In the genomic region with DNA sequence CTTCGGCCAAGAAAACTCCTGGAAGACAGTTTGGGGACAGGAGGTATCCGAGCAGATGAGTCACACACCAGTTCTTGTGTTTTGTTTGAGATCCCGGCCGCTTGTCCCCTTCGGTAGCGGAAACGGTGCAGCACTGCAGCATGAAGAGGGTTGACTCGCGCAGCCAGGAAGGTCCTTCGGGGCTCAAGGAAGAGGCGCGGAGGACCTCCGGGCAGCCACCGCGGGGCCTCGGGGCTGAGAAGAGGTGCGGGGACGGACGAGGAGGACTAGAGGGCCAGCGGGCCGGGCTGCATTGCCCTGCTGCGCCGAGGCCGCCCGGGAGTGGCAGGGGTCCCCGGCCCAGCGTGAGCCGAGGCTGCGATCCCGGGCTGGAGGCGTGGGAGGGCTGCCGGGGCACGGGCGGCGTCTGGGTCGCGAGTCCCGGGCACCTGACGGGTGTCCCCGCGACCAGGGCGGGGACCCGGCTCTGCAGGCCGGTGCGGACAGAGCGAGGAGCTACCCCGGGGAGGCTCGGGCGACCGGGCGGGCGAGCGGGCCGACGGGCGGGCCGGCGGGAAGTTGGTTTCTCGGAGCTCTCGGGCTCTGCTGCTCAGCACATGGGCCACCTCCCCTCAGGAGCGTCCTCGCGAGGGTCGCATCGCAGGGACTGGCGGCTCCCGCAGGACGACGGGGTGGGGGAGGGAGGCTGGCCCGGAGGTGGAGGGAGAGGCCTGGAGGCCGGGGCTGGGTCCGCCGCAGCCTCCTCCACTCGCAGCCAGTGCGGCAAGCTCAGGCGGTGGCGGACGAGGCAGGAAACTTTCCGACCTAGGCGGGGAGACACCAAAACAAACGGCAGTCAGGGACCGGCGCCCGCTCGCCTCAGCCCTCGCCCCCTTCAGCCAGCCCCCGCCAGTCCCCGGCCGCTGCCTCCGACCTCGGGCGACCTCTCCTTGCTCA, we compare ENCODE assay signal across 8 mouse cellular contexts. TPM values are rescaled to one million over a fixed set of nuclear protein-coding genes. Genes with fewer than 3 reads are reported as not detected.
DNase-seq lines count a peak whose midpoint lies in the region; ATAC-seq and TF ChIP-seq lines count a peak whose summit lies in the region.

No protein-coding gene starts in this region.

- H3K27me3 ChIP-seq in cerebellum, adult 2 months (ENCODE audit: control insufficient read depth, insufficient read depth, low read length), result no peaks in the 10 kb centered on the region
- no peaks in the 10 kb centered on the region for H3K27me3 ChIP-seq in hindbrain, embryonic 15.5 days
- H3K27me3 ChIP-seq in limb, embryonic 11.5 days (ENCODE audit: control insufficient read depth, insufficient read depth, low read length), result no peaks in the 10 kb centered on the region
- H3K27me3 ChIP-seq in midbrain, embryonic 11.5 days (ENCODE audit: control insufficient read depth, insufficient read depth, low read length), result no peaks in the 10 kb centered on the region
- no peaks in the 10 kb centered on the region for H3K27me3 ChIP-seq in stomach, postnatal 0 days (ENCODE audit: control insufficient read depth, insufficient read depth, low read length)

- H3K27ac ChIP-seq in cerebellum, adult 2 months (ENCODE audit: insufficient read depth, low read length), result peak overlapping the region; percentile 73
- H3K27ac ChIP-seq in hindbrain, embryonic 15.5 days (replicated peaks), result peak overlapping the region; percentile 87
- H3K27ac ChIP-seq in limb, embryonic 11.5 days (replicated peaks; ENCODE audit: low read depth, low read length), result peak overlapping the region; percentile 53
- peak overlapping the region; percentile 64 for H3K27ac ChIP-seq in midbrain, embryonic 11.5 days (ENCODE audit: low read depth, low read length)
- H3K27ac ChIP-seq in stomach, postnatal 0 days (replicated peaks), result peak overlapping the region; percentile 90

- H3K9ac ChIP-seq in hindbrain, embryonic 15.5 days, result peak overlapping the region; percentile 94
- peak overlapping the region; percentile 67 for H3K9ac ChIP-seq in limb, embryonic 11.5 days (ENCODE audit: low read length)
- peak overlapping the region; percentile 88 for H3K9ac ChIP-seq in midbrain, embryonic 11.5 days (ENCODE audit: low read length)
- peak overlapping the region; percentile 94 for H3K9ac ChIP-seq in stomach, postnatal 0 days (ENCODE audit: low read length)

- peak; percentile 33 to 44 for DNase-seq in right cerebral cortex, adult 2 months (ENCODE audit: low spot score in 2 of 2)
- no peak for DNase-seq in right cerebral cortex, postnatal 25 days
- peak in 1 of 2 experiments; percentile 51 for DNase-seq in cerebellum, adult 2 months
- peak; percentile 18 to 27 for DNase-seq in frontal cortex, postnatal 14 days (ENCODE audit: low spot score in 2 of 2)
- peak; percentile 60 for DNase-seq in limb, embryonic 11.5 days (ENCODE audit: low spot score)
- DNase-seq in midbrain, embryonic 11.5 days (ENCODE audit: low spot score, missing footprints), result peak; percentile 97
- DNase-seq in stomach, postnatal 0 days (ENCODE audit: low spot score), result peak; percentile 51

- no peaks in the 10 kb centered on the region for H3K9me3 ChIP-seq in hindbrain, embryonic 15.5 days
- no peaks in the 10 kb centered on the region for H3K9me3 ChIP-seq in limb, embryonic 11.5 days (ENCODE audit: control insufficient read depth, low read length)
- H3K9me3 ChIP-seq in midbrain, embryonic 11.5 days (ENCODE audit: control insufficient read depth, low read length), result no peaks in the 10 kb centered on the region
- no peaks in the 10 kb centered on the region for H3K9me3 ChIP-seq in stomach, postnatal 0 days (ENCODE audit: control insufficient read depth, low read length)

- H3K4me2 ChIP-seq in hindbrain, embryonic 15.5 days, result peak overlapping the region; percentile 79
- peak overlapping the region; percentile 71 for H3K4me2 ChIP-seq in limb, embryonic 11.5 days (ENCODE audit: low read depth, severe bottlenecking)
- peak overlapping the region; percentile 96 for H3K4me2 ChIP-seq in midbrain, embryonic 11.5 days
- H3K4me2 ChIP-seq in stomach, postnatal 0 days (replicated peaks; ENCODE audit: low read depth), result peak overlapping the region; percentile 80

- H3K36me3 ChIP-seq in hindbrain, embryonic 15.5 days, result no peaks in the 10 kb centered on the region
- H3K36me3 ChIP-seq in limb, embryonic 11.5 days (ENCODE audit: control insufficient read depth, insufficient read depth, low read length), result peaks cover 3% of the 10 kb centered on the region; the same call in 1 of the 2 replicates
- no peaks in the 10 kb centered on the region for H3K36me3 ChIP-seq in midbrain, embryonic 11.5 days (ENCODE audit: control insufficient read depth, insufficient read depth, low read length)
- no peaks in the 10 kb centered on the region for H3K36me3 ChIP-seq in stomach, postnatal 0 days (ENCODE audit: control insufficient read depth, insufficient read depth, low read length)

- TF ChIP-seq EP300 in stomach, postnatal 0 days (optimal IDR thresholded peaks at IDR 0.05), result no peak

- TF ChIP-seq CTCF in cerebellum, adult 2 months (IDR thresholded peaks at IDR 0.05; ENCODE audit: borderline replicate concordance, insufficient read depth, low read depth, low read length), result no peak
- no peak for TF ChIP-seq CTCF in stomach, postnatal 0 days (IDR thresholded peaks at IDR 0.05; ENCODE audit: low read depth)

- H3K4me3 ChIP-seq in cerebellum, adult 2 months (replicated peaks; ENCODE audit: insufficient read depth, low read depth, low read length), result peak overlapping the region; percentile 94
- peak overlapping the region; percentile 79 for H3K4me3 ChIP-seq in hindbrain, embryonic 15.5 days
- peak overlapping the region; percentile 92 for H3K4me3 ChIP-seq in limb, embryonic 11.5 days (ENCODE audit: low read depth, low read length)
- H3K4me3 ChIP-seq in midbrain, embryonic 11.5 days (ENCODE audit: low read depth, low read length), result peak overlapping the region; percentile 94
- peak overlapping the region; percentile 96 for H3K4me3 ChIP-seq in stomach, postnatal 0 days (ENCODE audit: low read depth, low read length)

- ATAC-seq in hindbrain, embryonic 15.5 days (ENCODE audit: low FRiP score, low read depth), result peak; percentile 85
- peak; percentile 88 for ATAC-seq in limb, embryonic 11.5 days (ENCODE audit: insufficient number of reproducible peaks, low FRiP score, low TSS enrichment, low read depth)
- ATAC-seq in midbrain, embryonic 11.5 days (ENCODE audit: low FRiP score), result peak; percentile 89
- peak; percentile 81 for ATAC-seq in stomach, postnatal 0 days (ENCODE audit: low FRiP score, low TSS enrichment)

- under 1% methylated on average over 88 of the region's 92 CpGs for WGBS in cerebellum, adult 2 months
- under 1% methylated on average over 78 of the region's 92 CpGs for WGBS in hindbrain, embryonic 15.5 days
- WGBS in limb, embryonic 11.5 days, result 0% methylated on average over 49 of the region's 92 CpGs
- under 1% methylated on average over 74 of the region's 92 CpGs for WGBS in midbrain, embryonic 11.5 days
- under 1% methylated on average over 68 of the region's 92 CpGs for WGBS in stomach, postnatal 0 days

- H3K4me1 ChIP-seq in cerebellum, adult 2 months (ENCODE audit: control insufficient read depth, insufficient read depth, low read length), result peaks cover 8% of the 10 kb centered on the region
- peaks cover 37% of the 10 kb centered on the region for H3K4me1 ChIP-seq in hindbrain, embryonic 15.5 days (replicated peaks)
- peaks cover 3% of the 10 kb centered on the region for H3K4me1 ChIP-seq in limb, embryonic 11.5 days (ENCODE audit: control insufficient read depth, insufficient read depth, low read length)
- peaks cover 13% of the 10 kb centered on the region for H3K4me1 ChIP-seq in midbrain, embryonic 11.5 days (ENCODE audit: control insufficient read depth, insufficient read depth, low read length)
- H3K4me1 ChIP-seq in stomach, postnatal 0 days (replicated peaks; ENCODE audit: control insufficient read depth, insufficient read depth), result 0 out of 2 replicates have a peak, but pooled peaks cover 2% of the 10 kb centered on the region

- TF ChIP-seq POLR2A in cerebellum, adult 2 months (IDR thresholded peaks at IDR 0.05; ENCODE audit: borderline replicate concordance, insufficient read depth, low read length), result no peak

RNA-seq across cellular contexts. Expression of gene Slmap, which starts 0.6 kb away (rescaled TPM):
- polyA plus RNA-seq in cerebellum, adult 2 months (2012; rRNA removed), result 43.0 and 44.1 TPM in 2 replicates
- polyA plus RNA-seq in hindbrain, embryonic 15.5 days (2015; fragmentation: Nextera tagmentation; extraction: Ambion mirVana), result 14.1 and 14.4 TPM in 2 replicates
- 21.2 and 22.0 TPM in 2 replicates for polyA plus RNA-seq in limb, embryonic 11.5 days (2014; fragmentation: Nextera tagmentation; extraction: Ambion mirVana)
- polyA plus RNA-seq in midbrain, embryonic 11.5 days (2014; fragmentation: Nextera tagmentation; extraction: Ambion mirVana), result 21.3 and 24.8 TPM in 2 replicates
- polyA plus RNA-seq in stomach, postnatal 0 days (2015; fragmentation: Nextera tagmentation; extraction: Ambion mirVana), result 69.0 and 76.5 TPM in 2 replicates

RNA-seq across cellular contexts. Expression of gene Dennd6a, which starts 39.6 kb away (rescaled TPM):
- 20.5 and 21.4 TPM in 2 replicates for polyA plus RNA-seq in cerebellum, adult 2 months (2012; rRNA removed)
- polyA plus RNA-seq in hindbrain, embryonic 15.5 days (2015; fragmentation: Nextera tagmentation; extraction: Ambion mirVana), result 18.0 and 18.3 TPM in 2 replicates
- 38.1 and 42.3 TPM in 2 replicates for polyA plus RNA-seq in limb, embryonic 11.5 days (2014; fragmentation: Nextera tagmentation; extraction: Ambion mirVana)
- polyA plus RNA-seq in midbrain, embryonic 11.5 days (2014; fragmentation: Nextera tagmentation; extraction: Ambion mirVana), result 37.9 and 39.7 TPM in 2 replicates
- polyA plus RNA-seq in stomach, postnatal 0 days (2015; fragmentation: Nextera tagmentation; extraction: Ambion mirVana), result 27.0 TPM in 2 replicates
